Mouse (Mus musculus) small intestine, adult 2 months (tissue): ENCODE measurements around the gene Arl1. TPM values are rescaled to one million over a fixed set of nuclear protein-coding genes. Genes with fewer than 3 reads are reported as not detected.
"Not testable (repeated sequence)": the region's sequence is repeated elsewhere in the genome, so short reads cannot be mapped to it uniquely, and the experiment has no call there.

Experiments
- H3K27ac ChIP-seq: fragments of 200-500 bp; 2 replicates; pipeline ENCODE4 v1.5.1; 2012; ENCODE audit warnings: low read depth, low read length, control low read depth, inconsistent platforms; ENCODE audit not compliant: insufficient read depth
- H3K27me3 ChIP-seq: fragments of 200-500 bp; 2 replicates; pipeline ENCODE4 v1.6.1; 2012; ENCODE audit warnings: mild to moderate bottlenecking, moderate library complexity, low read length, inconsistent platforms; ENCODE audit not compliant: control insufficient read depth, insufficient read depth
- H3K36me3 ChIP-seq: fragments of 200-500 bp; 2 replicates; pipeline ENCODE4 v1.6.1; 2012; ENCODE audit warnings: mild to moderate bottlenecking, low read length, control low read depth, inconsistent platforms; ENCODE audit not compliant: control insufficient read depth, insufficient read depth
- H3K4me1 ChIP-seq: fragments of 200-500 bp; 2 replicates; pipeline ENCODE4 v1.6.1; 2012; ENCODE audit warnings: low read length, inconsistent platforms, mixed read lengths; ENCODE audit not compliant: control insufficient read depth, insufficient read depth, insufficient read length
- H3K4me3 ChIP-seq: fragments of 200-500 bp; 2 replicates; pipeline ENCODE4 v1.5.1; 2012; ENCODE audit warnings: low read depth, mild to moderate bottlenecking, control low read depth, inconsistent platforms, low read length, moderate library complexity
- CTCF ChIP-seq: fragments of 200-500 bp; IDR thresholded peaks from 2 replicates; pipeline ENCODE4 v1.5.1; 2012; ENCODE audit warnings: low read depth, mild to moderate bottlenecking, control low read depth, inconsistent platforms, low read length, moderate library complexity, mixed read lengths; ENCODE audit not compliant: insufficient replicate concordance, insufficient read length; ENCODE audit errors: extremely low read depth
- POLR2A ChIP-seq: fragments of 200-500 bp; IDR thresholded peaks from 2 replicates; pipeline ENCODE4 v1.6.1; 2012; ENCODE audit warnings: low read depth, mild to moderate bottlenecking, control low read depth, inconsistent platforms, low read length, moderate library complexity
- WGBS: fragments of 180-500 bp; shearing (Covaris S2); methylation state at CpG from one replicate; pipeline ENCODE4 v1.1.7; 2018; 5-methylcytosine and 5-hydroxymethylcytosine counted together
- polyA plus RNA-seq: library from polyadenylated mRNA; depleted of rRNA; stranded (reverse); fragments of >200 nt; gene quantifications from 2 replicates; pipeline ENCODE4 v1.2.3, GENCODE M21; 2012

The Arl1 gene
- polyA plus RNA-seq, 1 experiment = 9.5 TPM

DNA sequence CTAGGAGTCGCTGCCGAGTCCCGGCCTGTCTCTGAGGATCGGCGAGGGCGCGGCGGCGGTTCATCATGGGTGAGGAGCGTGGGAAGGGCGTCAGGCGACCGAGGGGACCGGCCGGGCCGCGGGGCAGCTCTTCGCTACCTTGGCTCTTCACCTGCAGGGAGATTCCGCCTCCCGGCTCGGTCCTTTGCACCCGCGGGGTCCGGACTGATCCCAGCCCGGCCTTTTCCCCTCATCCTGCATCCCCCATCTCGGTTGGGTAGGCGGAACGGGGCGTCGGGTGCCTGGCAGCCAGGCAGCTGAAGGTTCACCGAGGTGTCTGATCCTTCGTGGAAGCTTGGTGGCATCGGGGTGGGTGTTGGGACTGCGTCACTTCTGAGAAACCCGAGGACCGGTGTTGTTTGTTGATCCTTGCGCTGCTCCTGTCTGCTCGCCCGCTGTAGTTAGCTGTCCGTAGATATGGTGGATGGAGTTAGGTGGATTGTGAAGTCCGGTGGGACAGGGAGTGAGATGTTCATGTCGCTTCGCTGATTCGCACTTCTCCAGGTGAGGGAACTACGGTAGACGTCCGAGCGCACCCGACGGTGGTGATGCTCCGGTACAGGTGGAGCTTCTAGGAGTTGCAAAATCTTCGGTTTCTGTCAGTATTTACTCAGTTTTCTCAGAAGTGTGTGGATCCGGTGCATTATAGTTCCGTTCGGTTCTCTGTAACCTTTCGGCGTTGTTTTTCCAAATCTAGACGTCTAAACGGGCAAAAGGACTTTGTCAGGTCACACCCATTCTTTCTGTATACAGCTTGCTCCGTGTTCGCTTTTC is 1.0 kb downstream of the Arl1 start:
- H3K36me3 ChIP-seq = peaks cover 8% of the 10 kb centered on the region; the same call in 1 of the 2 replicates
- WGBS = under 1% methylated on average over 61 of the region's 61 CpGs
- peaks cover 5% of the 10 kb centered on the region for H3K4me1 ChIP-seq
- TF ChIP-seq CTCF (no peak), POLR2A (no peak)
- H3K27ac ChIP-seq = peak overlapping the region; percentile 78
- H3K27me3 ChIP-seq = no peaks in the 10 kb centered on the region
- peak overlapping the region; percentile 84 for H3K4me3 ChIP-seq

DNA sequence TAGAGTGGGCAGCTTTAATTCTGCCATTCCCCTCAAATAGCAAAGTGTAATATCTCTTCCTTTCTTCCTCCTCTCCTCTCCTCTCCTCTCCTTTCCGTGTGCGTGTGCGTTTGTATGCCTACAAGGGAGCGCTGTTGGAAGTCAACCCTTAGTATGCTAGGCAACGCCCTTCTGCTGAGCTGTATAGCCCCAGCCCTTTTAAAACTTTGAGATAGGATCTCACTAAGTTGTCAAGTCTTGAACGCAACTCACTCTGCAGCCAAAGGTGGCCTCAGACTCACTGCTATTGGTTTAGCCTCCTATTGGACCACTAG is 1.6 kb downstream of the Arl1 start:
- no peak for TF ChIP-seq POLR2A
- TF ChIP-seq CTCF = no peak
- WGBS = under 1% methylated on average over 6 of the region's 6 CpGs
- no peaks in the 10 kb centered on the region for H3K27me3 ChIP-seq
- peak overlapping the region; percentile 78 for H3K27ac ChIP-seq
- H3K4me1 ChIP-seq = peaks cover 5% of the 10 kb centered on the region
- H3K4me3 ChIP-seq = peak overlapping the region; percentile 84
- peaks cover 13% of the 10 kb centered on the region for H3K36me3 ChIP-seq

DNA sequence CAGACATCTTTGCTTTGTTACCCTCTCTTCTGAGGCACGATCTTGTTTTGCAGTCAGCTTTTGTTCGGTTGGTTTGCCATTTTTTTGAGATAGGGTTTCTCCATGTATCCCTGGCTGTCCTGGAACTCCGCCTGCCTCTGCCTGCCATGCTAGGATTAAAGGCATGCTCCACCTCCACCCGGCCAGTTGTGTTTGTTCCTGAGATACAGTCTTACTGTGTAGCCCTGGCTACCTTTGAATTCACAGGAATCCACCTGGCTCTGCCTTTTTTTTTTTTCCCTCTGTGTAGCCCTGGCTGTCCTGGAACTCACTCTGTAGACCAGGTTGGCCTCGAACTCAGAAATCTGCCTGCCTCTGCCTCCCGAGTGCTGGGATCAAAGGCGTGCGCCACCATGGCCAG is 8.4 kb downstream of the Arl1 start:
- H3K27me3 ChIP-seq, H3K4me3 ChIP-seq, H3K4me1 ChIP-seq, H3K27ac ChIP-seq: not testable (repeated sequence)
- WGBS = 93% methylated on average over 8 of the region's 8 CpGs
- peaks cover 46% of the 10 kb centered on the region for H3K36me3 ChIP-seq

DNA sequence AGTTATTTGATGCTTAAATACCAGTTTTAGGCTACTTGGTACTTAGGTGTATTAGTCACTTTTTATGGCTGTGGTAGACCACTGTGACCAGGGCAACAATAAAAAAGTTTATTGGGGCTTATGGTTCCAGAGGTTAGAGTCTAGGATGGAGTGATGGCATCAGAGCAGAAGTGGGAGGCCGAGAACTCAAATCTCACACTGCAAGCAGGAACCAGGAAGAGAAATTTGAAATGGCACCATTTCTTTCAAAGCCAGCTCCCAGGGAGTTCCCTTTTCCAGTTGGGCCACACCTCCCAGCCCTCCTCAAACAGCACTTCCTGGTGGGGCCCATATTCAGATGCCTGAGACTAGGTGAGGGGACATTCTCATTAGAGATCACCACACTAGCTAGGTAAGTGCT is 9.2 kb downstream of the Arl1 start:
- no peak for TF ChIP-seq POLR2A
- no peak for TF ChIP-seq CTCF
- H3K36me3 ChIP-seq = peaks cover 52% of the 10 kb centered on the region
- 31% methylated on average over 1 of the region's 1 CpGs for WGBS

DNA sequence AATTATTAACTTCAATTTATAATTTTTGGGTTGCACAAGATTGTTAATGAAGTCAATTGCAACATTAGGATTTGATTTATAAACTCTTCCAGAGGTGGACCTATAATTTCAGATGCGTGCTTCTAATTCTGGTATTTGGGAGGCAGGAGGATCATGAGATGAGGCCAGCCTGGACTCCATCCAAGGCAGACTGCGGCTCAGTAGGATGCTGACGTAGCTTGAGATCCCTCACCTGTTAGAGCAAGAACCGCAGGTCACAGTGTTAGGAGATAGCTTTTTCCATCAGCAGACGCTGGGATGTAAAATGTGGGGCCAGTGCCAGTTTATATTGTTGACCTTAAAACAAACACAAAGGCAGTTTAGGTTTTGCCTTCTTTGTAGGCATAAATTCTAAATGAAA is 10.1 kb downstream of the Arl1 start:
- Histone ChIP-seq H3K36me3 (peaks cover 52% of the 10 kb centered on the region), H3K4me3 (no peak overlapping the region), H3K4me1 (no peaks in the 10 kb centered on the region), H3K27ac (no peak overlapping the region), H3K27me3 (no peaks in the 10 kb centered on the region)
- no peak for TF ChIP-seq POLR2A
- TF ChIP-seq CTCF = no peak
- WGBS = 78% methylated on average over 5 of the region's 5 CpGs

More for the DNA sequence above, 9.2 kb downstream of the Arl1 start:
- no peak overlapping the region for H3K4me3 ChIP-seq
- H3K27ac ChIP-seq = peak overlapping the region; percentile 89
- H3K27me3 ChIP-seq = no peaks in the 10 kb centered on the region
- H3K4me1 ChIP-seq = no peaks in the 10 kb centered on the region

DNA sequence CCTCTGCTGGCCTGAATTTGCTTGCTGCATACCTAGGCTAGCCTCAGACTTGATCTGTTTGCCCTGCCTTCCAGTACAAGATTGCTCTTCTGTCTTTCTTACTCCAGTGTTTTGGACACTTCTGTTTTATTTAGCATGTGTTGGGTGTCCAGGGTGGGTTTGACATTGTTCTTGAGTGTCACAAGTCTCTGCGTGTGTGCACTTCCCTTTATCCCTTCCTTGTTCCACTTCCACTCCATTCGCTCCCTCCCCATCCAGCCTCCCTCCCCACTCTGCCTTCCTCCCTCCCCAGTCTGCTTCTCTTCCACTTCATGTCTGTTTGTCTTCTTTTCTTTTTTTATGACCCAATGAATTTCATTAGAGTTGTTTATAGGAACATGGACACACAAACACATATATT is 10.8 kb downstream of the Arl1 start:
- WGBS = 92% methylated on average over 2 of the region's 2 CpGs

DNA sequence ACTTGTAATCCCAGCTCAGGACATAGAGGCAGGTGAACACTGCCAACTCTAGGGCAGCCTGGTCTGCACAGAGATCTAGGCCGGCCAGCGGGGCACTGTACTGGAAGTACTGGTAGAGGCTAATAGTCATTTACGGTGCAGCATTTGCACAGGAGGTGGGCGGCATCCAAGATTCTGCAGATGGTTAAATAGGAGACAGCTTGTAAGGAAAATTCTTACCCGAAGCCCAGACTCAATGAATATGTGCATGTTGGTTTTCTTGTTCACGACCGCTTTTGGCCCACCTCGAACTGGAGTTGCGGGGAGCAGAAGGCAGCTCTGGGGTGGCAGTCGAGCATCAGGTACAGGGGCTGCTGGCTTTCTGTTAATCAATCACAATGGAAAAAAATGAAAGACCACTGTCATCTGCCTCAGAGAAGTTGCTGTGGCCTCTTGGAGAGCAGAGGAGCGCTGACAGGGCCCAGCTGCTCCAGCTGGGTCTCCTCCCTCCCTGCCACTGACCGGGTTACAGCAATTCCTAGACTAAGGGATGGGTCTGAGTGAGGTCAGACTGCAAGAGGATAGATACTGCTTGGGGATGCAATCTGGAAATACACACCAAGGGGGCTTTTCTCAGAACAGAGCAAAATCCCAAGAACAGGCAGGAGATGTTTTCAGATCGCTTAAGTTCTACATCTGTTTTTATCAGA is 31.0 kb downstream of the Arl1 start:
- H3K36me3 ChIP-seq = peaks cover 46% of the 10 kb centered on the region
- no peaks in the 10 kb centered on the region for H3K27me3 ChIP-seq
- 92% methylated on average over 13 of the region's 13 CpGs for WGBS
- no peak overlapping the region for H3K4me3 ChIP-seq
- TF ChIP-seq CTCF (no peak), POLR2A (no peak)
- no peaks in the 10 kb centered on the region for H3K4me1 ChIP-seq
- no peak overlapping the region for H3K27ac ChIP-seq

More for the DNA sequence above, 10.8 kb downstream of the Arl1 start:
- Histone ChIP-seq H3K27me3 (no peaks in the 10 kb centered on the region), H3K4me1 (no peaks in the 10 kb centered on the region), H3K4me3 (no peak overlapping the region), H3K36me3 (peaks cover 51% of the 10 kb centered on the region), H3K27ac (no peak overlapping the region)
- no peak for TF ChIP-seq CTCF
- no peak for TF ChIP-seq POLR2A
